Mouse (Mus musculus) heart, embryonic 16.5 days (tissue): ENCODE measurements around the gene Gm10358. TPM values are rescaled to one million over a fixed set of nuclear protein-coding genes. Genes with fewer than 3 reads are reported as not detected.
"Not testable (repeated sequence)": the region's sequence is repeated elsewhere in the genome, so short reads cannot be mapped to it uniquely, and the experiment has no call there.

Source experiments
- ATAC-seq: fragments of 200-750 bp; cut with Nextera tagmentation; replicated peaks from 2 replicates; pipeline ENCODE4 v1.8.0; 2017; ENCODE audit warnings: moderate number of reproducible peaks; ENCODE audit not compliant: insufficient read depth, low FRiP score; ENCODE audit errors: extremely low read depth
- H3K27ac ChIP-seq: fragments of 300-500 bp; sonication (generic); 2 replicates; pipeline ENCODE4 v1.5.1; 2014; ENCODE audit warnings: mild to moderate bottlenecking, low read length, control low read depth, moderate library complexity
- H3K27me3 ChIP-seq: fragments of 300-500 bp; sonication (generic); 2 replicates; pipeline ENCODE4 v1.6.1; 2014; ENCODE audit warnings: low read length, mixed read lengths; ENCODE audit not compliant: control insufficient read depth, insufficient read depth
- H3K36me3 ChIP-seq: fragments of 300-500 bp; sonication (generic); 2 replicates; pipeline ENCODE4 v1.6.1; 2014; ENCODE audit not compliant: control insufficient read depth, insufficient read depth
- H3K4me1 ChIP-seq: fragments of 300-500 bp; sonication (generic); 2 replicates; pipeline ENCODE4 v1.6.1; 2014; ENCODE audit warnings: low read length, mixed read lengths; ENCODE audit not compliant: control insufficient read depth, insufficient read depth
- H3K4me2 ChIP-seq: fragments of 300-500 bp; sonication (generic); 2 replicates; pipeline ENCODE4 v1.6.1; 2014; ENCODE audit warnings: low read depth, mild to moderate bottlenecking, control low read depth, low read length
- H3K4me3 ChIP-seq: fragments of 300-500 bp; sonication (generic); 2 replicates; pipeline ENCODE4 v1.5.1; 2014; ENCODE audit warnings: mild to moderate bottlenecking, control low read depth, low read length
- H3K9ac ChIP-seq: fragments of 300-500 bp; sonication (generic); 2 replicates; pipeline ENCODE4 v1.6.1; 2014; ENCODE audit warnings: low read length, control low read depth
- H3K9me3 ChIP-seq: fragments of 300-500 bp; sonication (generic); replicated peaks from 2 replicates; pipeline ENCODE4 v1.6.1; 2016; ENCODE audit warnings: low read length; ENCODE audit not compliant: control insufficient read depth
- WGBS: fragments of 180-500 bp; shearing (Covaris S2); extraction: QIAGEN DNeasy Blood & Tissue Kit; methylation state at CpG from one replicate; pipeline ENCODE4 v1.1.7; 2014; 5-methylcytosine and 5-hydroxymethylcytosine counted together
- polyA plus RNA-seq: library from polyadenylated mRNA; unstranded; fragments of >200 nt; fragmentation: Nextera tagmentation; extraction: Ambion mirVana; gene quantifications from 2 replicates; pipeline ENCODE4 v1.2.1, GENCODE M21; 2015

Gene Gm10358
- 0.44 and 1.7 TPM in 2 replicates for polyA plus RNA-seq

- Histone ChIP-seq H3K36me3 (no peaks in the 10 kb centered on the region), H3K4me1 (no peaks in the 10 kb centered on the region), H3K9me3 (no peaks in the 10 kb centered on the region), H3K4me3 (no peak within 1 kb of the TSS), H3K9ac (no peak within 1 kb of the TSS), H3K27me3 (no peaks in the 10 kb centered on the region), H3K4me2 (no peak within 1 kb of the TSS), H3K27ac (no peak within 1 kb of the TSS)
- 89% methylated on average over 5 of the region's 5 CpGs for WGBS
- ATAC-seq, result no peak
Measured at GRCm38 (mm10) chr8:75406489-75406888, at the start of gene Gm10358. Gene Gm10358, minus strand, starts transcription at chr8:75406589.

GRCm38 (mm10) chr8:75448394-75448793 lies 42.0 kb upstream of the Gm10358 start, which contains the start of gene Iqcm:
Gene Iqcm, plus strand, starts transcription at chr8:75448694.
- no peak within 1 kb of the TSS for H3K27ac ChIP-seq
- H3K4me1 ChIP-seq, result no peaks in the 10 kb centered on the region
- WGBS, result 81% methylated on average over 7 of the region's 7 CpGs
- no peaks in the 10 kb centered on the region for H3K36me3 ChIP-seq
- no peak within 1 kb of the TSS for H3K4me2 ChIP-seq
- no peak within 1 kb of the TSS for H3K9ac ChIP-seq
- H3K9me3 ChIP-seq, result no peaks in the 10 kb centered on the region
- no peak for ATAC-seq
- no peaks in the 10 kb centered on the region for H3K27me3 ChIP-seq
- H3K4me3 ChIP-seq, result no peak within 1 kb of the TSS

- not testable (repeated sequence) for H3K9ac ChIP-seq, H3K27me3 ChIP-seq, H3K4me1 ChIP-seq, H3K4me3 ChIP-seq, H3K36me3 ChIP-seq, H3K27ac ChIP-seq, H3K9me3 ChIP-seq, ATAC-seq, H3K4me2 ChIP-seq
- WGBS, result 74% methylated on average over 3 of the region's 3 CpGs
Measured at GRCm38 (mm10) chr8:75415696-75416095, 9.3 kb upstream of the Gm10358 start.

GRCm38 (mm10) chr8:75384770-75385290 lies 21.6 kb downstream of the Gm10358 start:
- H3K4me1 ChIP-seq, result no peaks in the 10 kb centered on the region
- H3K4me2 ChIP-seq, result no peak overlapping the region
- H3K4me3 ChIP-seq, result no peak overlapping the region
- ATAC-seq, result no peak
- H3K27ac ChIP-seq, result no peak overlapping the region
- no peaks in the 10 kb centered on the region for H3K36me3 ChIP-seq
- no peak overlapping the region for H3K9ac ChIP-seq
- no peaks in the 10 kb centered on the region for H3K9me3 ChIP-seq
- H3K27me3 ChIP-seq, result no peaks in the 10 kb centered on the region
- 84% methylated on average over 4 of the region's 4 CpGs for WGBS

- H3K36me3 ChIP-seq, result no peaks in the 10 kb centered on the region
- H3K9me3 ChIP-seq, result no peaks in the 10 kb centered on the region
- H3K9ac ChIP-seq, result no peak overlapping the region
- no peak overlapping the region for H3K4me3 ChIP-seq
- no peak for ATAC-seq
- H3K27me3 ChIP-seq, result no peaks in the 10 kb centered on the region
- H3K4me1 ChIP-seq, result no peaks in the 10 kb centered on the region
- H3K4me2 ChIP-seq, result no peak overlapping the region
- WGBS, result 65% methylated on average over 1 of the region's 1 CpGs
- no peak overlapping the region for H3K27ac ChIP-seq
Measured at GRCm38 (mm10) chr8:75375530-75376123, 30.8 kb downstream of the Gm10358 start.

GRCm38 (mm10) chr8:75372006-75372405 lies 34.4 kb downstream of the Gm10358 start:
- H3K27me3 ChIP-seq, result no peaks in the 10 kb centered on the region
- no peak overlapping the region for H3K4me2 ChIP-seq
- no peak overlapping the region for H3K9ac ChIP-seq
- H3K9me3 ChIP-seq, result no peaks in the 10 kb centered on the region
- H3K27ac ChIP-seq, result no peak overlapping the region
- ATAC-seq, result no peak
- no peaks in the 10 kb centered on the region for H3K36me3 ChIP-seq
- WGBS, result 92% methylated on average over 2 of the region's 2 CpGs
- H3K4me3 ChIP-seq, result no peak overlapping the region
- no peaks in the 10 kb centered on the region for H3K4me1 ChIP-seq

Other genes starting within 250 kb of the Gm10358 start
- 0.42 and 0.54 TPM in 2 replicates for gene Rasd2, start 192.6 kb downstream of the Gm10358 start, polyA plus RNA-seq
- gene Iqcm, start 42.1 kb upstream of the Gm10358 start, polyA plus RNA-seq, result not detected in 2 replicates